Mouse (Mus musculus) layer of hippocampus, adult 8-10 months (tissue): ENCODE results near the gene Zfp213. TPM values are rescaled to one million over a fixed set of nuclear protein-coding genes. Genes with fewer than 3 reads are reported as not detected.
"Not testable (repeated sequence)": the region's sequence is repeated elsewhere in the genome, so short reads cannot be mapped to it uniquely, and the experiment has no call there.

Source experiments
- DNase-seq, 2 experiments: peaks; one replicate each; pipeline ENCODE4 v3.0.0; 2022; ENCODE audit warnings: low spot score in 2 of 2
- total RNA-seq, 4 experiments: library from RNA; stranded (reverse); gene quantifications; 2 replicates each; pipeline ENCODE4 v1.2.4; 2022

Gene Zfp213
- total RNA-seq, 4 experiments from 2014 or later: 6.2 to 8.4 (median 7.1) TPM

DNA sequence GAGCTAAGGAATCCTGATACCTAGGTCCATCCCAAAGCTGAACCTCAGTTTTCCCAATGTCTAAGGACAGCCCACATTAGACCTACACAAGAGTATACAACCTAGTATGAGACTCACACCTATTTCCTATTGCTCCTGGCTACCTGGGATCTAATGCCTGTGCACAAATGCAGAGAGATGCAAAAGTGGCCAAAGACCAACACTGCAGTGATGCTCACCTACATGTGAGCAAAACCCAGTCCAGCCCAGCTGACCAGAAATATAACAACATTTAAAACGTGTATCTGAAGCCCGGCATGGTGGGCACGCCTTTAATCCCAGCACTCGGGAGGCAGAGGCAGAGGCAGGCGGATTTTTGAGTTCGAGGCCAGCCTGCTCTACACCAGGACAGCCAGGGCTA lies 18.2 kb downstream of the Zfp213 start:
- DNase-seq: no peak

DNA sequence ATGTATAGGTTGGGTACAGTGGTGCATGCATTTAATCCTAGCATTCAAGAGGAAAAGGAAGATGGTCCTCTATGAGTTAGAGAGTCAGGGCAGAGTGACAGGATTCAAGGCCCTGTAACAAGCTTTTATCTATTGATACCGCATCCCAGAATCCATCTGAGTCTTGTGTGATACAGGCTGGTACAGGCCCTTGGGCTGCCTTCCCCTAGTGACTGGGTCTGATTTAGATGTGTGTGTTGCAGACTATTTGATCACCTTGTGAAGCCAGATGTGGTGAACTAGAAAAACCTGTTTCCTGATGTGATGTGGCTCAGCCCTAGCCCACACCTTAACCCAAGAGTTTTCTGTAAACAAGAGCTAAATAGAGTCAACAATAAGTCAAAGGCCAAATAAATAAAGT lies 19.3 kb downstream of the Zfp213 start:
- DNase-seq: no peak

DNA sequence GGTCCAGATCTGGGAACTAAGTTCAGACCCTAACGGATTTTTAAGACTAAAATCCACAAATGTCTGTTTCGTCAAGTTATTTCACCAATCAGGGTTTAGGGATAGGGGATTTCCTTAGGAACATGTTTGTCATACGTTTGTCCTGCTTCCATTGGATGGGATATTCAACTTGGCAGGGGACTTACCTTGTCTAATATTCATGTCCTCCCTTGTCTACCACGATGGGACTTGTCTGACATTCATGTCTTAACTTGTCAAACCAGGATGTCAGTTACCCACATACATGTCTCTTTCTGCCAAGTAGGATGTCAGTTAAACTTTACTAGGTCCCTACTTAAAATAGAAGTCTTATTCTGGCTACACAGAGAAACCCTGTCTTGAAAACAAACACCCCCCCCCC lies 20.1 kb downstream of the Zfp213 start:
- DNase-seq: no peak

DNA sequence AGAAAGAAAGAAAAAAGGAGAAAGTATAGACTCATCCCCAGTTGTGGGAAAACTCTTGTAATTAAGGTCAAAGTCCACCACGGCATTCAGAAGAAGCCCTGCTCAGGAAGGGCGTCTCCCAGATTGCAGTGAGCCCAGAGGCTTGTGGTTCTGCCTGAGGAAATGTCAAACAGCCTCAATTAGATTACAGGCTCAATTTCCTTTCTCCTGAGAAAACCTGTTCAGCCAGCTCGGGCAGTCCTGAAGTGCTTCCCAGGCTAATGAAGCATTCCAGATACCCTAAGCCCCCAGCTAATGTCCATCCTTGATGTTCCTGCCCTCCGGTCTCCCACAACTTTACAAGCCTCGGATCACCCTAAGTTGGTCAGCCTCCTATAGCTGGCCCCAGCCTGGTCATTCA lies 20.7 kb downstream of the Zfp213 start:
- DNase-seq: no peak

DNA sequence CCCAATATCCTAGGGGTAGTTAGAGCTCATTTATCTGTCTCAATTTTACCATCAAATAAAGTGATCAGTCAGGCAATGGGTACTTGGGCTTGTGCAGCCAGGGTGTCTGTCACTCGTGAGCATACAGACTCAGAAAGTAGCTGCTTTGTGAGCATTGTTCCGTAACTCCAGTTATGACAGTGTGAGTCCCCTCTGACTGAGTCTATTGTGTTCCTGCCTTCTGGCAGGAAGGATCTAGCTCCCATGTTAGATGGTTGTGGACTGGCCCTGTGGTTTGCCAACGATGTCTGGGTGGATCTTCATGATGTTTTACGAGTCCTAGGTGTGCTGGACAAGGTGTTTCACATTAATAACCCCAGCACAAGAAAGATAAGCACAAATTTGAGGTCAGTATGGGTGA lies 21.2 kb downstream of the Zfp213 start:
- no peak for DNase-seq

DNA sequence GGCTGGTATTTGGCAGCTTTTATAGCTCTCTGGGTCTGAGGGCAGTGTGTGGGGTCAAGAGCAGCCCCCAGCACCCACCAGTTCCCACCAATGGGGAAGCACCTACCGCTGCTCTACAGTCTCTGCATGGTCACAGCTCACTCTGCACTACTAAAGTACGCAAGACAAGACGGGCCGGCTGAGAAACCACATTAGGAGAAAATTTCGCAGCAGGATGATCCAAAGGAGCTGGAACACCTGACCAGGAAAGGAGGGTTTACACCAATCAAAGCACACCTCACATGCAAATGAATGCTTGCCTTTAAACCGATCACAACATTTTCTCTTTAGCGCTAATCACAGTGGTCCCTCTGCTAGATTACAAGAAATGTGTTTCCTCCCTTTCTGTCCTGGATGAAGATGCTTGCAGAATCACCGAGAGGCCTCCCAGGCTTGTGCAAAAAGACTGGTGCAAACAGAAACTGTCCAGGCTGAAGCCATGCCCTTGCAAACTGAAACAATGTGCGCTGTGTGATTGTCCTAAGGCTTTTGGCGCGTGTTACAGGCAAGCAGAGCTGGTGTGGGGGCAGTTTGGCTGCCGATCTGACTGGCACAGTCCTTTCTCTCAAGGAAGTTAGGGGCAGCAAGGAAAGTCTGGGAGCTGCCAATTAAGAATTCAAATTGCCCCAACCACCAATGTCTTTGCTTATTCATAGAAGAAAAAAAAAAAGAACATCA lies 21.9 kb downstream of the Zfp213 start:
- no peak for DNase-seq

DNA sequence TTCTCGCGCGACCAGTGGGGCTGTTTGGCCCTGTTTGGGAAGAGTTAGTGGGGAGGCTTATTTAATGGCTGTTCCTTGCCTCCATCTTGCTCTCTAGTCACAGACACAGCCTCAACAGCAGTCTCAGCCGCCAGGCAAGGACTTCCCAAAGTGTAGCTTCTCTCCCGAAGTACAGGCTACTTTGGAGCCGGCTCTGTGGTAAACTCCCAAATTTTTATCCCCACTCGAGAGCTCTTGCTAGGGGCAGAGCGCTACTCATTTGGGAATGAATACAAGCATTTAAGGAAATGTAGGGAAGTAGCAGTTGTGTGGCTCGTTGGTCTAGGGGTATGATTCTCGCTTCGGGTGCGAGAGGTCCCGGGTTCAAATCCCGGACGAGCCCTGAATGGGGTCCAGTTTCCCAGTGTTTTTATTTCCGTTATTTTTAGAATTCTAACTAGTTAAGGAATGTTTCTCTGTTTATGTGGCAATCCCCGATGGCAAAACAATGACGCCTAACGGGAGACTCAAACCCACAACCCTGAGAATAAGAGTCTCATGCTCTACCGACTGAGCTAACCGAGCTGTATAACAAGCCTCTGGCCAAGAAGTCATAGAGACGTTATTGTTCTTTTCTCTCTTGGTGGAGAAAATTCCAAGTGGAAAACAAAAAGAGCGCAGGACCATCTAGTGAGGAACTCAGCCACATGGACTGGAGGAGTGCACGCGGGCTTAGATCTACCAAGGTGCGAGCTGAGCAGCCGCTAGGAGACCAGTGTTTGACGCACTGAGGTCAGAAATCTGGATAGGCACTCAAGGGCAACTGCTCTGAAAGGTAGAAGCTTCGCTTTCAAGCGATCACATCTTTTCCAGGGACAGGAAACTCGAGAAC lies 23.2 kb downstream of the Zfp213 start:
- DNase-seq: no peak

DNA sequence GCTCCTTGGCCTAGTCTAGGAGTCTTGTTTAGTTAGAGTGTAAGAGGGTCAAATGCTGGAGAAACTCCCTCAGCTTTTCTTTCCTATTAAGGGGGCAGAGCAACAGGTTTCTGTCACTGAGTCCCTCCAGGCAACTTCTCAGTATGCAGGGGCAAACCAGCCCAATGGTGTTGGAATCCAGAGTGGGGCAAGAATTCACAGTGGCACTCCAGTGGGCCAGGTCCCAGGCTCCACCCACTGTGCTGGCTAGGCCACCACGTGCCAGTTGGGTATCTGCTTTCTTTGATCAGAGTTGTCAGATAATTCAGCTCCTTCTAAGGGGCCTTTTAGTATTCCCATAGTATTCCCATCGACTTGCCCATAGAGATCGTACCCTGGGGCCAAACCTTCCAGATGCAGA lies 23.9 kb downstream of the Zfp213 start:
- no peak for DNase-seq

DNA sequence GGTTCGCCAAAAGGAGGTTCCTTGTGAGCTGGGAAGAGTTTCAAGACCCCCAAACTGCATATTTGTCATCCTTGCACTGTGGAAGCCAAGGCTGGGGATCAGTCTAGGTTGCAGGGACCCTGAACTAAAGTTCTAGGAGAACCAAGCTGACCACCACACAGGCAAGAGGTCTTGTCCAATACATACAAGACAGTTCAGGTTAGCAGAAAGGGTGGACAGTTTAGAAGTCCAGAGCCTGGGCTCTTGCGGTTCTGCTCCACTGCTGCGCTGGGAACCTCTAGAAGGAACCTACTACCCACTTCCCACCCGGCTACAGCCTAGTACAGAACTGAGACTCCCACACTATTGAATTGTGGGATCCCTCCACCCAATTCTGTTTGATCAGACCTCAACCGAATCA lies 24.4 kb downstream of the Zfp213 start:
- no peak for DNase-seq

DNA sequence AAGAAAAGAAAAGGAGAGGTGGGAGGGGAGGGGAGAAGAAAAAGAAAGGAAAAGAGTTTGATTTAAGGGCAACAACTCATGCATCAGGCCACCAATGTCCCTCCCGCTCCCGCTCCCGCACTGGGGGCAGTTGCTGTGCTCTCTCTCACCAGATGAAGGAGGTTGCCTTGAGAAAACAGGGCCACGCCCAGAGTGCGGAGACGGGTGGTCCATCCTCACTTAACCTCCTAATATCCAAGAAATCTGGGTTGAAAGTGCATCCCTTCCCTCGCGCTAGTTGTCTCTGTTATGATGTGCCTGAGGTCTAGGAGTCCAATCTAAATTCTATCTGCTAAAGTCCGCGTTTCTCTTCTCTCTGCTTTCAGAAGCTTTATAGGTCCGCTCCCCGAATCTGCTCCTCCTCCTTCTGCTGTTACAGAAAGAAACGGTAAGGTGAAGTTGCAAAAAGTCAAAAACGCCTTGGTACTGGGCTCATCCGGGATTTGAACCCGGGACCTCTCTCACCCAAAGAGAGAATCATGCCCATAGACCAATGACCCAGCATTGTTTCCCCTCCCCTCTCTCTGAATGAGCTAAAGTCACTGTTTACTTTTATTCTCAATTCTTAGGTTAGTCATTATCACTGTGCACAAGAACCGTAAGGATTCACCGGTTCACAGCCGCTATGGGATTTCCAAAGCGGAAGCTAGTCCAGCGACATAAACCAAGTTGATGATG lies 25.6 kb downstream of the Zfp213 start:
- no peak for DNase-seq

DNA sequence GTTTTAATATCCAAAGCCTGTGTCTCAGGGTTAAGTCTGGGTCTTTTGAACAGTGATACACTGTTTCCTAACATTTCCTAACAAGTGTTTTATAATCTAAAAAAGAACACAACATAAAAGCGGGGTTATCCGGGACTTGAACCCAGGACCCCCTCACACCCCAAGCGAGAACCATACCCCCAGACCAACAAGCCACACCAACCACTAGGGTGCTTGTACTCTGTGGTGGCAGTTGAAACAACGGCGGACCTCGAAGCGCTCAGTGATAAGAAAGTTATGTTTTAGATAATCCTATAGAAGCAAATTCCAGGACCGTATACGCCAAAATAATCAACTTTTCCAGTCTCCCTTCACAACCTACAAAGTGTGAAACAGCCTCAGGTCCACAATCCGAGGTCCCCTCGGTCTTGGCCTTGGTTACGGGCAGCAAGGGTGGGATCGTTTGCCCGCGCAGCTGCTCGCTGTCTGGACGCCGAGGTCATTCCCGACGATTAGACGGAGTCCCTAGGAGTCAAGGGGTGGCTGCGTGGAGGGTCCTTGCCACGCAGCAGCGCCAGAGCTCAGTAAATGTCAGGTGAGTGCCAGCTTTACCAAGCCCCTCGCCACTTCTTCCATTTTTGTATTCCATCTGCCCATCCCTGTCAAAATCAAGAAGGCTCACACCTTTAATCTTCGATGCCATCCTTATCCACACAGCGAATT lies 26.3 kb downstream of the Zfp213 start:
- no peak for DNase-seq

DNA sequence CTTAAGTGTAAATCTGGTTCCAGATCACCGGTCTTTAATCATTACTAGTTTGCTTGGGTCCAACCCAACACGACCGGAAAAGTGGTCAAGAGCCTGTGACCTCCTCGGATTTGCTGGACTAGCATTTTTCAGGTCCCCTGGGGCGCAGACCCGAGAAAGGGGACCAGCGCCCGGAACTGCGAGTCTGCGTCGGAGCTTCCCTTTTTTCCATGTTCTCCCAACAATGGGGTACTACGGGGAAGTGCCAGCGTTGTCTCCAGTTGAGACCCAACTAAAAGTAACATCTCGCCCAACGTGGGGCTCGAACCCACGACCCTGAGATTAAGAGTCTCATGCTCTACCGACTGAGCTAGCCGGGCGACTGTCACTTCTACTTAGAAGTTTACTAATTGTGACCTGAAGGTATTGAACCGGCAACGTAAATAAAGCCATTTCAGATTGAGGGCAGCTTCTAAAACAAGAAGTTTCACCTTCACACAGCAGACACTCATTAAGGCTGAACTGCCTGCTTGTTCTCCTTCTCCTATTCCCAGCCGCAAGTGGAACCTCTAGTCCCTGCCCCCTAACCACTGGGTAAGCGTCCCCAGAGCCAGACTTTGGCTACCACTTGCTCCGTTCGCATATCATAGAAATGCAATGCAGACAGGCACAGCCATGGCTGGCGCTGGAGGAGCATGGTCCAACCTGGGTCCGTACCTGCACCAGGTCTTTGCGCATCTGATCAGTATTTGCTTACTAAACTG lies 28.8 kb downstream of the Zfp213 start:
- not testable (repeated sequence) for DNase-seq

DNA sequence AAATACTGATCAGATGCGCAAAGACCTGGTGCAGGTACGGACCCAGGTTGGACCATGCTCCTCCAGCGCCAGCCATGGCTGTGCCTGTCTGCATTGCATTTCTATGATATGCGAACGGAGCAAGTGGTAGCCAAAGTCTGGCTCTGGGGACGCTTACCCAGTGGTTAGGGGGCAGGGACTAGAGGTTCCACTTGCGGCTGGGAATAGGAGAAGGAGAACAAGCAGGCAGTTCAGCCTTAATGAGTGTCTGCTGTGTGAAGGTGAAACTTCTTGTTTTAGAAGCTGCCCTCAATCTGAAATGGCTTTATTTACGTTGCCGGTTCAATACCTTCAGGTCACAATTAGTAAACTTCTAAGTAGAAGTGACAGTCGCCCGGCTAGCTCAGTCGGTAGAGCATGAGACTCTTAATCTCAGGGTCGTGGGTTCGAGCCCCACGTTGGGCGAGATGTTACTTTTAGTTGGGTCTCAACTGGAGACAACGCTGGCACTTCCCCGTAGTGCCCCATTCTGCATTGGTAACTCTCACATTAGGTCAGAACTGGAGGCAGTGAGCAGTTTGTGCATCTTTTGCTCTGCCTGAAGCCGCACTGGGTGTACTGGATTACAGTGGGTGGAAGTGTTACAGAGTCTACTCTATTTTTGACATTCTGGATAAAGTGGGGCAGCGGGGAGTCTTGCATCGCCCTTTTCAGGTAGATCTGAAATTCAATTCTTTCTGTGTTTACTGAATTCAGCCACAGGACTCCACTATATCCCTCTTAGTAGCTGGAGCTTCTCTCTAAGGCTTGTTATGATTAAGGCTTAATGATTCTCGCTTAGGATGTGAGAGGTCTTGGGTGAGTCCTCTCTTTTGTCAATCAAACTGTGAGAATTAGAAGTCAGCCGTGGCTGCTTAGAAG lies 30.2 kb downstream of the Zfp213 start:
- DNase-seq: not testable (repeated sequence)

DNA sequence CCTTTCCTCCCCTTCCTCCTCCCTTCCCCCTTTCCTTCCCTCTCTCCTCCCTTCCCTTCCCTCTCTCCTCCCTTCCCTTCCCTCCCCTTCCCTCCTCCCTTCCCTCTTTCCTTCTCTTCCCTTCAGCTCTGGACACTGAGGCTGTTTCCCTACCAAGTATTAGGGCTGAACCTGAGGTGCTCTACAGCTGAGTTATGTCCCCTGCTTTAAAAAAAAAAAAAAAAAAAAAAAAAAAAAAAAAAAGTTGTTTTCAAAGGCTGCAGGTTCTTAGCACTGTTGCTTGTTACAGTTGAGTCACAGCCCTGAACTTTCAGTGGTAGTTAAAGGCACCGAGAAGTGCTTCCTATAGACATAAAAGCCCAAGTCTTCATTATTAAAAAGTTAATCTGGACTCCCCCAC lies 32.6 kb downstream of the Zfp213 start:
- DNase-seq: not testable (repeated sequence)

DNA sequence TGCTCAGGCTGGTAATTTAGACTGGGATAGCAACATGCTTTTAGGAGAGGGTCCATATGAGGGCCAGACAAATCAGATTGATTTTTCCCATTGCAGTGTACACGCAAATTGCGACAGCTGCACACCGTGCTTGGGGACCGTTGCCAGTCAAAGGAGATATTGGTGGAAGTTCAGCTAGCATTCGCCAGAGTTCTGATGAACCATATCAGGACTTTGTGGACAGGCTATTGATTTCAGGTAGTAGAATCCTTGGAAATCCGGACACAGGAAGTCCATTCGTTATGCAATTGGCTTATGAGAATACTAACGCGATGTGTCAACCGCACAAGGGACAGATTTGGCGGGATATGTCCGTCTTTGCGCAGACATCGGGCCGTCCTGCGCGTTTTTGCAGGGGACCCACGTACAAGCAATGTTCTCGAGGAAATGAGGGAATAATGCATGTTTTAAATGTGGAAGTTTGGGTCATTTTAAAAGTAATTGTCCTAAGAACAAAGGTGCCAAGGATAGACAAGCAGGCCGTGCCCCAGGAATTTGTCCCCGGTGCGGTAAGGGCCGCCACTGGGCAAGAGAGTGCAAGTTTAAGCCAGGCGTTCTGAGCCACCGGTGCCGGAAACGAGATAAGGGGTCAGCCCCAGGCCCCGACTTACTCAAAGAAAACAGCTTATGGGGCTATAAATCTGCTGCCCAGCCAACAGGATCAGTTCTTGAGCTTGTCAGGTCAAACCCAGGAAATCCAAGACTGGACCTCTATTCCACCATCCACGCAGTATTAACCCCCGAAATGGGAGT lies 40.9 kb downstream of the Zfp213 start:
- not testable (repeated sequence) for DNase-seq

DNA sequence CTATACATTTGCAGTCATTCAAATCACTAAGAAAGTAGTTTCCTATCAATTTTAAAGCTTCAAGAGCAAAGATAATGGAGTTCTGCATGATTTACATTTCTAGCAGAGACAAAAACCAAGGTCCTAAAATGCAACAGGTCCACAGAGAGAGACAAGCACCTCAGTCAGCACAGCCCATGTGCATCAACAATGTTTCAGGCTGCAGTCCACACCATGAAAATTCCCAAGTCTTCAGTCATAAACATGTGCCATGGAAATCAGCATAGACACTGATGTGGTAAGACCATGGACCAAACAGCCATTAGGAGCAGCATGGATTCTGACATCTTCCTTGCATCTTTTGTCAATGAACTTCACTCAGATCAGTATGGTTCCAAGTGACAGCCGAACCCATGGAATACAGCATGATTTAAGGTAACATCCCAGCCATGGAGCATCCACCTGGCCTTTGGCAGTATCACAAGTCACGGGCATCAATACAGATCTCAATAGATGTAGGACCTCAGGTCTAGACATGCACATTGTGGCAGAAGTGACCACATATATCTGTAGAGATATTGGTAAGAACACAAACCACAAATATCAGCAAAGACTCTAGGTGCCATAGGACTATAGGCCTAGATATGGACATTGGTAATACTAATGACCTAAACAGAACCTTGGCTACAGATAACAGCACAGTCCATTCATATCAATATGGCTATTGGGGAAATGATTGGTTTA lies 45.2 kb downstream of the Zfp213 start:
- no peak for DNase-seq
